Mouse (Mus musculus) gastrocnemius, postnatal 25 days (tissue): ENCODE results near the gene Hsp90aa1. TPM values are rescaled to one million over a fixed set of nuclear protein-coding genes. Genes with fewer than 3 reads are reported as not detected.

ENCODE experiments used
- microRNA-seq, 2 experiments: library from miRNA; unstranded; fragments of <30 nt; microRNA quantifications; one replicate each; pipeline ENCODE4 v1.2.0; 2021; ENCODE audit warnings: borderline replicate concordance in 2 of 2
- total RNA-seq, 2 experiments: library from RNA; stranded (reverse); gene quantifications; 1 replicate in 1 of 2; 2 replicates in 1 of 2; pipeline ENCODE4 v1.2.3; 2021

Hsp90aa1 gene
- total RNA-seq, 2 experiments from 2014 or later = 48.5 to 51.3 TPM

Small RNA genes within 50 kb of the gene (microRNA-seq; reads per million reads assigned to microRNA genes)
- 0 reads per million in 2 experiments for gene Gm27299

Other genes with a start within 250 kb of the Hsp90aa1 start
- gene Dync1h1, start 101.3 kb downstream of the Hsp90aa1 start, total RNA-seq = 10 to 100 TPM; 63.4 to 65.5 TPM
- not detected for gene 1700001K19Rik, start 20.1 kb downstream of the Hsp90aa1 start, total RNA-seq
- gene Wdr20, start 35.2 kb upstream of the Hsp90aa1 start, total RNA-seq = 10 to 100 TPM; 15.4 to 17.4 TPM
- gene Mok, start 138.2 kb upstream of the Hsp90aa1 start, total RNA-seq = not detected
- 1 to 10 TPM; 5.0 to 5.4 TPM for gene Zfp839, start 147.5 kb upstream of the Hsp90aa1 start, total RNA-seq
- gene Cinp, start 186.4 kb upstream of the Hsp90aa1 start, total RNA-seq = 10 to 100 TPM; 28.4 to 29.1 TPM
- gene Tecpr2, start 186.5 kb upstream of the Hsp90aa1 start, total RNA-seq = 1 to 10 TPM; 1.9 to 3.1 TPM